Mouse (Mus musculus): ENCODE measurements around the gene Nek10.
"Not testable (repeated sequence)": the region's sequence is repeated elsewhere in the genome, so short reads cannot be mapped to it uniquely, and the experiment has no call there.

Gene Nek10

GRCm38 (mm10) chr14:14984710-14985647 lies 181.8 kb downstream of the Nek10 start:
- peak in 1 of 2 experiments; percentile 67 for DNase-seq (ENCODE audit: low spot score in 2 of 2)

GRCm38 (mm10) chr14:14987403-14987802 lies 184.2 kb downstream of the Nek10 start:
- no peak for DNase-seq (ENCODE audit: low spot score in 2 of 2)

- DNase-seq (ENCODE audit: low spot score in 2 of 2), result no peak
Measured at GRCm38 (mm10) chr14:14991642-14992041, 188.4 kb downstream of the Nek10 start.

- DNase-seq (ENCODE audit: low spot score in 2 of 2), result no peak
Measured at GRCm38 (mm10) chr14:15011408-15011807, 208.2 kb downstream of the Nek10 start.

GRCm38 (mm10) chr14:15014799-15015198 lies 211.6 kb downstream of the Nek10 start:
- DNase-seq (ENCODE audit: low spot score in 2 of 2), result no peak

- not testable (repeated sequence) for DNase-seq (ENCODE audit: low spot score in 2 of 2)
Measured at GRCm38 (mm10) chr14:15030626-15031025, 227.4 kb downstream of the Nek10 start.

GRCm38 (mm10) chr14:15034638-15035037 lies 231.4 kb downstream of the Nek10 start:
- DNase-seq (ENCODE audit: low spot score in 2 of 2), result not testable (repeated sequence)

- no peak for DNase-seq (ENCODE audit: low spot score in 2 of 2)
Measured at GRCm38 (mm10) chr14:15048186-15048585, 245.0 kb downstream of the Nek10 start.

GRCm38 (mm10) chr14:15061496-15061895 lies 258.3 kb downstream of the Nek10 start:
- no peak for DNase-seq (ENCODE audit: low spot score in 2 of 2)
